Mouse (Mus musculus): ENCODE results near the gene Osbpl2.

Gene Osbpl2

GRCm38 (mm10) chr2:180201303-180201702 is 82.2 kb downstream of the Osbpl2 start:
- DNase-seq (ENCODE audit: low read depth, low spot score): no peak

GRCm38 (mm10) chr2:180202263-180202662 is 83.2 kb downstream of the Osbpl2 start:
- DNase-seq (ENCODE audit: low read depth, low spot score): no peak

- no peak for DNase-seq (ENCODE audit: low read depth, low spot score)
These were observed 83.7 kb downstream of the Osbpl2 start for GRCm38 (mm10) chr2:180202805-180203204.

- no peak for DNase-seq (ENCODE audit: low read depth, low spot score)
These were observed 85.4 kb downstream of the Osbpl2 start for GRCm38 (mm10) chr2:180204501-180204900.

GRCm38 (mm10) chr2:180205083-180205955 is 86.2 kb downstream of the Osbpl2 start:
- no peak for DNase-seq (ENCODE audit: low read depth, low spot score)

GRCm38 (mm10) chr2:180205956-180206280 is 86.8 kb downstream of the Osbpl2 start:
- DNase-seq (ENCODE audit: low read depth, low spot score): no peak

- peak; percentile 83 for DNase-seq (ENCODE audit: low read depth, low spot score)
These were observed 88.7 kb downstream of the Osbpl2 start for GRCm38 (mm10) chr2:180207840-180208239.

- no peak for DNase-seq (ENCODE audit: low read depth, low spot score)
These were observed 89.9 kb downstream of the Osbpl2 start for GRCm38 (mm10) chr2:180208976-180209375.

GRCm38 (mm10) chr2:180212255-180212654 is 93.1 kb downstream of the Osbpl2 start:
- DNase-seq (ENCODE audit: low read depth, low spot score): peak; percentile 70
